Mouse (Mus musculus): ENCODE results near the gene Ythdf2. TPM values are rescaled to one million over a fixed set of nuclear protein-coding genes. Genes with fewer than 3 reads are reported as not detected.

The Ythdf2 gene
- not detected in 2 replicates for polyA plus RNA-seq (2012; ENCODE audit: insufficient read depth, insufficient read length, low replicate concordance, missing spikeins)

DNA sequence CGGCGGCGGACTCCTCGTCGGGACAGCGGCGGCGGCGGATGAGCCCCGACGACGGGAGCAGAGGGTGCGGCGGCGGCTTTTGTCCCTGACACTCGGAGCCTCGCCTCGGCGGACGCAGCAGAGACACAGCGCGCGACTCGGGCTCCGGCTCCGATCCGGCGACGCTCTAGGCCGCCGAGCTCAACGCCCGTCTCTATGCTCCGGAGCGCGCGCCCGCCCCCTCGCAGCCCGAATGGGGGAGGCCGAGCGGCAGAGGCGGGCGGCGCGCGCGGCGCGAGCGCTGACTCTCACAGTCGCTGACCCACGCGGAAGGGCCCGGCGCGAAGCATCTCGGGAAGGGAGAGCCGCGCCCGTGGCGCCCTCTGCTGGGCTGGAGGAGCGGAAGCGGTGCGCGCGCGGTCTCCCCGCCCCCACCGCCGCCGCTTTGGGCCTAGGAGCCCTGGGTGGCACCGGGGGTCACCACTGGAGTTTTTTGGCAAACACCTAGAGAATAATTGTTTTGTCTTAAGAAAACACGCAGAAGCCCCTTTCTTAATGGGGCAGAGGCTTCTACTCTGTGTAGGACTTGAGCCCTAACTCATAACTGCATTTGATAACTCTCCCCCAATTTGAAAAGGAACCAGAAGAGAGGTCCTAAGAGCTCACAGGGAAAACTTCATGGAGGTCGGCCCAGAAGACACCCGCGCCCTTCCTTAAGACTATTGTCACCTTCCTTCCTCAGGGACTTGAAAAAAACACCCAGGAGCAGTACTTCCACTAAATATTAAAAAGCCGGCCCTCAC lies at the start of gene Ythdf2:
Ythdf2 (minus strand) TSS at position 351 of the 782 bp plus-strand sequence.
- peak; percentile 90 for TF ChIP-seq CTCF (IDR thresholded peaks at IDR 0.05; ENCODE audit: insufficient read depth, low read depth, low read length)
- TF ChIP-seq POLR2A (IDR thresholded peaks at IDR 0.05; ENCODE audit: insufficient read depth, low read depth, low read length): peak; percentile 32; the same call in 1 of the 2 replicates
- Histone ChIP-seq H3K4me3 (ENCODE audit: insufficient read depth, low read depth, low read length) (peak within 1 kb of the TSS; percentile 90), H3K27ac (ENCODE audit: insufficient read depth, low read depth, low read length) (no peak within 1 kb of the TSS; the same call in 1 of the 2 replicates), H3K4me1 (ENCODE audit: control insufficient read depth, insufficient read depth, low read length) (no peaks in the 10 kb centered on the region)
- WGBS: 1% methylated on average over 78 of the region's 78 CpGs

DNA sequence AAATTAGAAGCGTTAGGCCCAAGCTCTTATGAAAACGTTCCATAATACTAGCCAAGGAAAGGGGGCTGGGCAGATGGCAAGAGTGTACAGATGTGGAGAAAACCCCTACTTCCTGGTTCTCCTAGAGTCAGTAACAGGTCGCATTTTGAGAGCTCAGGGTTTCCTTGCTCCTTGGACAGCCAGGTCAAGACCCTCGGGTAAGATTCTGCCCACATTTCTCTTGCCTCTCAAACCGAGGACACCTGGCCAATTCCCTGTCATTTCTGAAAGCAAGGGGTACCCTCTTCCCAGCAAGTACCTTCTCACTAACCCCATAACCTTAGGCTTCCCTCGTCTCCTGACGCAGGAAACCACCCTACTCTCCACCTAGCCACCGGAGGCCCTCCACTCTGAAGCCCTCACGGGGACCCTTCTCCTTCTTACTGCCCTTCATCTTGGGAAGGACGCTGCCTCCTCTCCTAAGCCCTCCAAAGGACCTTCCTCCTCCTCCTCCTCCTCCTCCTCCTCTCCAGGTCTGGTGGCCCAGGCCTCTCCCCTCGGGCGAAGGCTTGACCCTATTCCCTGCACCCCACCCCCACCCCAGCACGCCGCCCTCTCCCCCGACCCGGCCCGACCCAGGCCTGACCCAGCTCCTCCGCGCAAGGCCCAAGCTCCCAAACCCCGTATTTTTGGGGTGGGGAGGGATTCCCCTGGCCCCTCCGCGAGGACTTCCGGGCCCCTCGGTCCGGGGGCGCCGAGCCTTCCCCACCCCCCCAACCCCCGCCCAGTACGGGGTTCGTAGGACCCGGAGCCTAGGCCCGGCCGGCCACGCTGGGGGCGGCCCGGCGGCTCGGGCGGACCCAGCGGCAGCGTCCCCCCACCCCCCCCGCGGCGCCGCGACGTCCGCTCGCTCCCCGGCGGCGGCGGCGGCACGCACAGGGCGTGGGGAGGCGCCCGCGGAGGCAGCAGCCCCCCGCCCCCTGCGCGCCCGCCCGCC lies 48.6 kb upstream of the Ythdf2 start:
- TF ChIP-seq POLR2A (IDR thresholded peaks at IDR 0.05; ENCODE audit: insufficient read depth, low read depth, low read length) (no peak), CTCF (IDR thresholded peaks at IDR 0.05; ENCODE audit: insufficient read depth, low read depth, low read length) (no peak)
- Histone ChIP-seq H3K27ac (ENCODE audit: insufficient read depth, low read depth, low read length) (peak overlapping the region; percentile 29), H3K4me1 (ENCODE audit: control insufficient read depth, insufficient read depth, low read length) (no peaks in the 10 kb centered on the region), H3K4me3 (ENCODE audit: insufficient read depth, low read depth, low read length) (peak overlapping the region; percentile 53)
- WGBS: 3% methylated on average over 42 of the region's 64 CpGs

- 66% methylated on average over 4 of the region's 4 CpGs for WGBS
- no peak overlapping the region for H3K4me3 ChIP-seq (ENCODE audit: insufficient read depth, low read depth, low read length)
- no peak for TF ChIP-seq CTCF (IDR thresholded peaks at IDR 0.05; ENCODE audit: insufficient read depth, low read depth, low read length)
- TF ChIP-seq POLR2A (IDR thresholded peaks at IDR 0.05; ENCODE audit: insufficient read depth, low read depth, low read length): no peak
- H3K27ac ChIP-seq (ENCODE audit: insufficient read depth, low read depth, low read length): no peak overlapping the region
- no peaks in the 10 kb centered on the region for H3K4me1 ChIP-seq (ENCODE audit: control insufficient read depth, insufficient read depth, low read length)
These were observed 47.1 kb upstream of the Ythdf2 start for GRCm38 (mm10) chr4:132259248-132259647.

DNA sequence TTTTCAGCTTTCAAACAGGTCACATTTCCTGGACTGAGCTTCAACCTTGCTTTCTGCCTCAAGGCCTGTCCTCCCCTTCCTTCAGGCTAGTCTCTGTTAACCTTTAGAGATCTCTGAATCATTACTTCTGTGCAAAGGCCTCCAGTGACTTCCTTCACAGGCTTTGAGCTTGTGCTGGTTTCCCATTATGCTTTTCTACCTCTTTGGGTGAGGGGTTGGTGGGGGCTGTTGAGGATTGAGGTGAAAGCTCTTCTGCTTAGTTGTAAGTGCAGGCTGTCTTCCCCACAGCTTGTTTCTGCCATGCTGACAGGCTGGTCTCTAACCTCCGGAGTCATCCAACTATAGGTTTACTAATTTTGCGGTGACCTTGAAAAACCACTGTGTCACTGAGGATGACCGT lies 44.3 kb upstream of the Ythdf2 start:
- TF ChIP-seq POLR2A (IDR thresholded peaks at IDR 0.05; ENCODE audit: insufficient read depth, low read depth, low read length) (no peak), CTCF (IDR thresholded peaks at IDR 0.05; ENCODE audit: insufficient read depth, low read depth, low read length) (no peak)
- Histone ChIP-seq H3K4me3 (ENCODE audit: insufficient read depth, low read depth, low read length) (no peak overlapping the region), H3K27ac (ENCODE audit: insufficient read depth, low read depth, low read length) (no peak overlapping the region), H3K4me1 (ENCODE audit: control insufficient read depth, insufficient read depth, low read length) (no peaks in the 10 kb centered on the region)
- WGBS: 90% methylated on average over 3 of the region's 3 CpGs

GRCm38 (mm10) chr4:132254986-132255385 lies 42.9 kb upstream of the Ythdf2 start:
- WGBS: 78% methylated on average over 3 of the region's 3 CpGs
- no peak for TF ChIP-seq POLR2A (IDR thresholded peaks at IDR 0.05; ENCODE audit: insufficient read depth, low read depth, low read length)
- TF ChIP-seq CTCF (IDR thresholded peaks at IDR 0.05; ENCODE audit: insufficient read depth, low read depth, low read length): no peak
- Histone ChIP-seq H3K27ac (ENCODE audit: insufficient read depth, low read depth, low read length) (no peak overlapping the region), H3K4me3 (ENCODE audit: insufficient read depth, low read depth, low read length) (no peak overlapping the region), H3K4me1 (ENCODE audit: control insufficient read depth, insufficient read depth, low read length) (no peaks in the 10 kb centered on the region)

DNA sequence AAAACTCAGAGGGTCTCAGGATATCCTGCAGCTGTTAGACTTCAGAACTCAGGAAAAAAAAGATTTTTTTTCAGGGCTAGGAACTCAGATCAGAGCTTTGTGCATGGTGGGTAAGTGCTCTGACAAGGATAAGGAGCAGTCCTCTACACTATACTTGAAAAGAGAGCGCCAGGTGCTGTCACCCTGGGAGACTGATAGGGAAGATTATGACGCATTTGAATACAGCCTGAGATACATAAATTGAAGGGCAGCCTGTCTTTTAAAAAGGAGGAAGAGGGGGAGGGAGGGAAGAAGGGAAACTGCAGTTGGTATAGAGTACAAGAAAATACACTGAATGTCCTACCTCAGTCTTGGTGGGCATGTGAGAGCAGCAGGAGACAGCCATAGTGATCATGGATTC lies 41.5 kb upstream of the Ythdf2 start:
- no peak overlapping the region for H3K4me3 ChIP-seq (ENCODE audit: insufficient read depth, low read depth, low read length)
- TF ChIP-seq POLR2A (IDR thresholded peaks at IDR 0.05; ENCODE audit: insufficient read depth, low read depth, low read length) (no peak), CTCF (IDR thresholded peaks at IDR 0.05; ENCODE audit: insufficient read depth, low read depth, low read length) (no peak)
- H3K27ac ChIP-seq (ENCODE audit: insufficient read depth, low read depth, low read length): no peak overlapping the region
- no peaks in the 10 kb centered on the region for H3K4me1 ChIP-seq (ENCODE audit: control insufficient read depth, insufficient read depth, low read length)
- 86% methylated on average over 2 of the region's 2 CpGs for WGBS

DNA sequence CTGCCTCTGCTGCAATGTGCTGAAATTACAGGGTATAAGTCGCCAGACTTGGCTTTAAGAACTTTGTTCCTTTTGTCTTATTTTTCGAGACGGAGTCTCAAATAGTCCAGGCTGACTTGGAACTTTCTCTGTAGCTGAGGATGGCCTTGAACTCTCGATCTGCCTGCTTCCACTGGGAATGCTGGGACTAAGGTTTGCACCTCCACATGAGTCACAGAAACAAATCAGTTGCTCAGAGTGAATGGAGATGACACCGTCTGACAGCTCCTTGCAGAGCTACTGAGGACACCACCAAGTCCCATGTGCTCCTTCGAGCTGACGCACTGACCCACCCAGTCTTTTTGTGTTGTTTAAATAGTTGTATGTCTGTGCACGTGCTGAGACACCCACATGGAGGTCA lies 41.0 kb upstream of the Ythdf2 start:
- TF ChIP-seq POLR2A (IDR thresholded peaks at IDR 0.05; ENCODE audit: insufficient read depth, low read depth, low read length): no peak
- no peak for TF ChIP-seq CTCF (IDR thresholded peaks at IDR 0.05; ENCODE audit: insufficient read depth, low read depth, low read length)
- H3K4me3 ChIP-seq (ENCODE audit: insufficient read depth, low read depth, low read length): no peak overlapping the region
- WGBS: 81% methylated on average over 8 of the region's 8 CpGs
- H3K27ac ChIP-seq (ENCODE audit: insufficient read depth, low read depth, low read length): no peak overlapping the region
- H3K4me1 ChIP-seq (ENCODE audit: control insufficient read depth, insufficient read depth, low read length): no peaks in the 10 kb centered on the region

DNA sequence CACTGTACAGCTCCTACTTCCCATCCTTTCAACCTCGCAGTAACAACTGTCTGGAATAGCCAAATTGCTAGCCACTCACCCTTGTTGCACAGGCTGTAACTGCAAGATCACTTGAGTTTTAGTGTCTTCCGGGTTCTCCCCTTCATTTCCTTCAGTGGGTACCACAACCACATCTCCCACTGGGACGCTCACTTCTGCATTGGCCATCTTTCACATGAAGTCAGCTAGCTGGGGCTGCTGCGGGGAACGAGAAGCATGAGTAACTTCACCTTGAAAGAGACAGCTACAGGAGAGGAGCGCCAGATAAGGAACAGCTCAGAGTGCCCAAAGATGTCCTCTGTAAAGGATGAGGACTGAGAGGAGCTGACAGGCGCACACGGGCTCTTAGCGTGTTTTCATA lies 39.5 kb upstream of the Ythdf2 start:
- no peak overlapping the region for H3K4me3 ChIP-seq (ENCODE audit: insufficient read depth, low read depth, low read length)
- TF ChIP-seq CTCF (IDR thresholded peaks at IDR 0.05; ENCODE audit: insufficient read depth, low read depth, low read length) (no peak), POLR2A (IDR thresholded peaks at IDR 0.05; ENCODE audit: insufficient read depth, low read depth, low read length) (no peak)
- no peak overlapping the region for H3K27ac ChIP-seq (ENCODE audit: insufficient read depth, low read depth, low read length)
- H3K4me1 ChIP-seq (ENCODE audit: control insufficient read depth, insufficient read depth, low read length): no peaks in the 10 kb centered on the region
- 96% methylated on average over 9 of the region's 9 CpGs for WGBS
